Mouse (Mus musculus): ENCODE results near the gene Aak1. TPM values are rescaled to one million over a fixed set of nuclear protein-coding genes. Genes with fewer than 3 reads are reported as not detected.
"Not testable (repeated sequence)": the region's sequence is repeated elsewhere in the genome, so short reads cannot be mapped to it uniquely, and the experiment has no call there.

The Aak1 gene
- polyA plus RNA-seq, 1 experiment from 2014 or later: 2.2 TPM

DNA sequence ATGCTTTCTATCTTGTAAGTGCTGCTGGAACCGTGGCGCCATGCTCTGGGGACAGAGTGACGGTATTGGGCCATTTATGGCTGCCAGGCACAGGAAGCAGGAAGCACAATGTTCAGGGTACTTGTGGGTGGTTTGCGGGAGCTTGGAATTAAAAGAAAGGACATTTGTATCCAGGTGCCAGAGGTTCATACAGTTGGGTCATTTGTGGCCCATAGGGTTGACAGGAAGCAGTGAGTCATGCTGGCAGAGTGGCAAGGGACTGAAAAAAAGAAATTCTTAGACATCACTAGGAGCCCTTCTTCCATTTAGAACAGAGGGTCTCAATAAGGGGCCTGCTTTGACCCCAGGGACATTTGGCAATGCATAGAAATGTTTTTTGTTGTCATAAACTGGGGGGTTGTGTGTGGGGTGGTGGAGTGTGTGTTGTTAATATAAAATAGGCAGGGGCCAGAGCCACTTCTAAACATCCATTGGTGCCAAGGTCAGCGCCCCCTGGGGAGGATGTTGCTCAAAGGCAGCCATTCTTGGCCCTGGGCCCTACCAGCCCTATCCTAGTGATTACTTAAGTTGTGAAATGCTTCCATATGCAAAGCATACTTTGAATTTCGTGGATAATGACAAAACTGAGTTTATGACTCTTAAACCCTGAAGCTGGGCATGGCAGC is 25.5 kb downstream of the Aak1 start:
- H3K4me1 ChIP-seq (ENCODE audit: insufficient read depth): peaks cover 22% of the 10 kb centered on the region
- H3K4me3 ChIP-seq (ENCODE audit: low read depth, low read length): no peak overlapping the region
- no peaks in the 10 kb centered on the region for H3K27me3 ChIP-seq (ENCODE audit: insufficient read depth, low read length)
- peak; percentile 68 for DNase-seq
- TF ChIP-seq EP300 (IDR thresholded peaks at IDR 0.05; ENCODE audit: low read depth) (no peak), CTCF (IDR thresholded peaks at IDR 0.05; ENCODE audit: low read depth) (no peak)
- H3K27ac ChIP-seq (ENCODE audit: low read depth): peak overlapping the region; percentile 35; the same call in 1 of the 2 replicates
- H3K9me3 ChIP-seq (ENCODE audit: low read length): no peaks in the 10 kb centered on the region
- no peak overlapping the region; the same call in 1 of the 2 replicates for H3K9ac ChIP-seq (replicated peaks)
- H3K4me2 ChIP-seq (ENCODE audit: low read depth, low read length): no peak overlapping the region
- 76% methylated on average over 6 of the region's 6 CpGs for WGBS (ENCODE audit: insufficient replicate concordance)
- ATAC-seq: peak; percentile 74
- no peaks in the 10 kb centered on the region for H3K36me3 ChIP-seq (replicated peaks; ENCODE audit: insufficient read depth, low read length)

DNA sequence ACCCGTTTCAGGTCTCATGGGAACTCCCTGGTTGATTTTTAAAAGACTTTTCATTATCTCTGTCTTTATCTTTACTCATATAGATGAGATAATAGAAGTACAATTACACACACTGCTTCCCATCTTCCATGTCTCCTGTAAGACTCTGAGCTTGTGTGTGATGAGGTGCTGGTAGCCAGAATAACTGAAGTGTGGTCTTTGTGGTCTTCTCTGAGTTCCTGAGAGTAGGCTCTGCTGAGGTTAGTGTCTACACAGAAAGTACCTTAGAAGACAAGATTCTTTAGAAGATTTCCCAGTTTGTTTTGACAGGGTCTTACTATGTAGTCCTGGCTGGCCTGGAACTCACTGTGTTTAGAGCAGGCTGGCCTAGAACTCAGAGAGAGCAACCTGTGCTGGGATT is 27.1 kb downstream of the Aak1 start:
- no peak overlapping the region for H3K27ac ChIP-seq (ENCODE audit: low read depth)
- H3K27me3 ChIP-seq (ENCODE audit: insufficient read depth, low read length): no peaks in the 10 kb centered on the region
- no peak for ATAC-seq
- no peak for DNase-seq
- no peak overlapping the region for H3K4me2 ChIP-seq (ENCODE audit: low read depth, low read length)
- TF ChIP-seq CTCF (IDR thresholded peaks at IDR 0.05; ENCODE audit: low read depth): no peak
- TF ChIP-seq EP300 (IDR thresholded peaks at IDR 0.05; ENCODE audit: low read depth): no peak
- H3K9me3 ChIP-seq (ENCODE audit: low read length): no peaks in the 10 kb centered on the region
- H3K4me1 ChIP-seq (ENCODE audit: insufficient read depth): peaks cover 22% of the 10 kb centered on the region
- H3K4me3 ChIP-seq (ENCODE audit: low read depth, low read length): no peak overlapping the region
- H3K9ac ChIP-seq (replicated peaks): no peak overlapping the region
- WGBS (ENCODE audit: insufficient replicate concordance): 56% methylated on average over 1 of the region's 1 CpGs
- no peaks in the 10 kb centered on the region for H3K36me3 ChIP-seq (replicated peaks; ENCODE audit: insufficient read depth, low read length)

DNA sequence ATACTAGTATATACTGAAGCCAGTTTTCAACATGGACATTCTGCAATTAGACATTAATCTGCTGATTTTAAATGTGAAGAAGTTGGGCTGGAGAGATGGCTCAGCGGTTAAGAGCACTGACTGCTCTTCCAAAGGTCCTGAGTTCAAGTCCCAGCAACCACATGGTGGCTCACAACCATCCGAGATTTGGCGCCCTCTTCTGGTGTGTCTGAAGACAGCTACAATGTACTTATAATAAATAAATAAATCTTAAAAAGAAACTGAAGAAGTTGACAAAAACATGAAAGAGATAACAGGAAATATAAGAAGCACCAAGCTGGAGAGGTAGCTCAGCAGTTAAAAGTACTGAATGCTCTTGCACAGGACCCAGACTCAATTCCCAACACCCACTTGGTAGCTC is 29.3 kb downstream of the Aak1 start:
- peak; percentile 24; the same call in 1 of the 2 replicates for TF ChIP-seq CTCF (IDR thresholded peaks at IDR 0.05; ENCODE audit: low read depth)
- H3K4me1 ChIP-seq (ENCODE audit: insufficient read depth): peaks cover 12% of the 10 kb centered on the region

GRCm38 (mm10) chr6:86879314-86879713 is 30.0 kb downstream of the Aak1 start:
- no peak overlapping the region for H3K4me3 ChIP-seq (ENCODE audit: low read depth, low read length)
- H3K4me1 ChIP-seq (ENCODE audit: insufficient read depth): peaks cover 12% of the 10 kb centered on the region
- DNase-seq: no peak
- H3K27ac ChIP-seq (ENCODE audit: low read depth): no peak overlapping the region
- no peak overlapping the region for H3K4me2 ChIP-seq (ENCODE audit: low read depth, low read length)
- no peak for TF ChIP-seq CTCF (IDR thresholded peaks at IDR 0.05; ENCODE audit: low read depth)
- WGBS (ENCODE audit: insufficient replicate concordance): 82% methylated on average over 4 of the region's 4 CpGs
- no peaks in the 10 kb centered on the region for H3K9me3 ChIP-seq (ENCODE audit: low read length)
- no peaks in the 10 kb centered on the region for H3K36me3 ChIP-seq (replicated peaks; ENCODE audit: insufficient read depth, low read length)
- ATAC-seq: no peak
- H3K9ac ChIP-seq (replicated peaks): no peak overlapping the region
- no peaks in the 10 kb centered on the region for H3K27me3 ChIP-seq (ENCODE audit: insufficient read depth, low read length)

More for the DNA sequence above, 29.3 kb downstream of the Aak1 start:
- not testable (repeated sequence) for ATAC-seq; H3K36me3 ChIP-seq (replicated peaks; ENCODE audit: insufficient read depth, low read length); H3K4me2 ChIP-seq (ENCODE audit: low read depth, low read length); H3K4me3 ChIP-seq (ENCODE audit: low read depth, low read length); DNase-seq; H3K9me3 ChIP-seq (ENCODE audit: low read length); H3K9ac ChIP-seq (replicated peaks); H3K27ac ChIP-seq (ENCODE audit: low read depth); H3K27me3 ChIP-seq (ENCODE audit: insufficient read depth, low read length)
- 76% methylated on average over 3 of the region's 3 CpGs for WGBS (ENCODE audit: insufficient replicate concordance)

- no peak overlapping the region for H3K27ac ChIP-seq (ENCODE audit: low read depth)
- no peak for ATAC-seq
- no peak overlapping the region for H3K4me3 ChIP-seq (ENCODE audit: low read depth, low read length)
- TF ChIP-seq EP300 (IDR thresholded peaks at IDR 0.05; ENCODE audit: low read depth) (no peak), CTCF (IDR thresholded peaks at IDR 0.05; ENCODE audit: low read depth) (no peak)
- H3K9ac ChIP-seq (replicated peaks): no peak overlapping the region
- DNase-seq: no peak
- H3K4me1 ChIP-seq (ENCODE audit: insufficient read depth): peaks cover 6% of the 10 kb centered on the region
- no peaks in the 10 kb centered on the region for H3K27me3 ChIP-seq (ENCODE audit: insufficient read depth, low read length)
- no peaks in the 10 kb centered on the region for H3K9me3 ChIP-seq (ENCODE audit: low read length)
- peak overlapping the region; percentile 33; the same call in 1 of the 2 replicates for H3K4me2 ChIP-seq (ENCODE audit: low read depth, low read length)
- H3K36me3 ChIP-seq (replicated peaks; ENCODE audit: insufficient read depth, low read length): no peaks in the 10 kb centered on the region
- WGBS (ENCODE audit: insufficient replicate concordance): 72% methylated on average over 2 of the region's 2 CpGs
These were observed 34.9 kb downstream of the Aak1 start for GRCm38 (mm10) chr6:86884230-86884629.

DNA sequence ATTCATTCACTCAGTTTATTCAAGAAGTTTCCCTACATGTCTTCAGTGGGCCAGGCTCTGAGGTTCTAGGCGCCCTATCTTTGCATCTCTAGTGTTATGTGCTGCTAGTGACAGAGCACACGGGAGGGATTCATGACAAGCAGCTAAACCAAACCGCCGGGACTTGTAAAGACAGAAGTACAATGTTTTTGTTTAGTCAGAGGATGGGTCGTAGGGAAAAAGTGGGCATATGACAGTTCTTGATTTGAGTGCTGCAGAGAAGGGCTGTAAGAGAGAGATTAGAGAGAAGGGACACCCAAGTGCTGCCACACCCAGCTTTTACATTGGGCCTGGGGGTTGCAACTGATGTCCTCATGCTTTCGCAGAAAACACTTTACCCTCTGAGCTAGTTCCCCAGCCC is 35.4 kb downstream of the Aak1 start:
- 51% methylated on average over 6 of the region's 6 CpGs for WGBS (ENCODE audit: insufficient replicate concordance)
- no peak for TF ChIP-seq CTCF (IDR thresholded peaks at IDR 0.05; ENCODE audit: low read depth)
- TF ChIP-seq EP300 (IDR thresholded peaks at IDR 0.05; ENCODE audit: low read depth): peak; percentile 46; the same call in 1 of the 2 replicates
- Histone ChIP-seq H3K36me3 (replicated peaks; ENCODE audit: insufficient read depth, low read length) (no peaks in the 10 kb centered on the region), H3K27me3 (ENCODE audit: insufficient read depth, low read length) (no peaks in the 10 kb centered on the region), H3K27ac (ENCODE audit: low read depth) (no peak overlapping the region), H3K9ac (replicated peaks) (no peak overlapping the region), H3K4me2 (ENCODE audit: low read depth, low read length) (peak overlapping the region; percentile 33; the same call in 1 of the 2 replicates), H3K4me1 (ENCODE audit: insufficient read depth) (peaks cover 6% of the 10 kb centered on the region), H3K9me3 (ENCODE audit: low read length) (no peaks in the 10 kb centered on the region), H3K4me3 (ENCODE audit: low read depth, low read length) (no peak overlapping the region)
- DNase-seq (no peak), ATAC-seq (peak; percentile 85)

All from liver, postnatal 0 days (tissue).